Mouse (Mus musculus) liver, adult 2 months (tissue): ENCODE measurements around the gene Tnfrsf14.

Experiments
- CTCF ChIP-seq: fragments of 200-500 bp; IDR thresholded peaks from 2 replicates; pipeline ENCODE4 v1.5.1; 2011; ENCODE audit warnings: low read depth, low read length, control low read depth
- POLR2A ChIP-seq: fragments of 200-500 bp; IDR thresholded peaks from 2 replicates; pipeline ENCODE4 v1.6.1; 2011; ENCODE audit warnings: low read length, control low read depth; ENCODE audit not compliant: insufficient read depth; ENCODE audit errors: extremely low read depth

DNA sequence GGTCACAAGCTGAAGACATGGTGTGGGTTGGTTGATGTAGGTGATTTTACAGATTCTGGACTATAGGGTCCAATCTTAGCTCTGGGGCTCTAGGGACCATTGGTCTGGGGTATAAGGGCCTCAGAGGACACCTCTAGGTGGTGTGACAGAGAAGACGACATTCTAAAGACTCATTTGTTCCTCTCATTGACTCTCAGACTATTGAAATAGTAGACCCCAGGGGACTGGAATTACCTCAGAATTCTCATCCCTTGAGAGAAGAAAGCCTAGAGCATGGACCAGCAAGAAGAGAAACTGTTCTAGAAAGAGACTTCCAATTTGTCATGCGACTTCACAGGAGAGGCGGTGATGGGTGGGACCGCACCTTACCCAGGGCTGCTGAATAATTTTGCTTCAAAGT is 14.1 kb downstream of the Tnfrsf14 start:
- TF ChIP-seq POLR2A = no peak
- no peak for TF ChIP-seq CTCF
